In genomic region chr12:113142021-113142975, GRCm38 (mm10) we compare ENCODE assay signal across 7 mouse cellular contexts. TPM values are rescaled to one million over a fixed set of nuclear protein-coding genes. Genes with fewer than 3 reads are reported as not detected.
DNase-seq lines count a peak whose midpoint lies in the region; ATAC-seq lines count a peak whose summit lies in the region.

No protein-coding gene starts in this region.

- peaks cover 40% of the 10 kb centered on the region for H3K36me3 ChIP-seq in hindbrain, embryonic 13.5 days
- peaks cover 48% of the 10 kb centered on the region for H3K36me3 ChIP-seq in midbrain, embryonic 10.5 days

- 19% methylated on average over 15 of the region's 15 CpGs for WGBS in hindbrain, embryonic 13.5 days
- WGBS in midbrain, embryonic 10.5 days = 24% methylated on average over 15 of the region's 15 CpGs

- ATAC-seq in hindbrain, embryonic 13.5 days (ENCODE audit: low FRiP score) = no peak

- peak overlapping the region; percentile 66 for H3K4me3 ChIP-seq in hindbrain, embryonic 13.5 days
- peak overlapping the region; percentile 75 for H3K4me3 ChIP-seq in midbrain, embryonic 10.5 days

- H3K4me1 ChIP-seq in hindbrain, embryonic 13.5 days (replicated peaks) = peaks cover 73% of the 10 kb centered on the region
- peaks cover 88% of the 10 kb centered on the region for H3K4me1 ChIP-seq in midbrain, embryonic 10.5 days

- H3K27ac ChIP-seq in hindbrain, embryonic 13.5 days = peak overlapping the region; percentile 89
- peak overlapping the region; percentile 95 for H3K27ac ChIP-seq in midbrain, embryonic 10.5 days (replicated peaks)

- intact Hi-C loops in left cerebral cortex, postnatal 25 days (cut with DNase I) = no loop called here

- H3K9me3 ChIP-seq in hindbrain, embryonic 13.5 days = no peaks in the 10 kb centered on the region
- H3K9me3 ChIP-seq in midbrain, embryonic 10.5 days (replicated peaks) = no peaks in the 10 kb centered on the region

- DNase-seq in MN1 (ENCODE audit: low spot score) = peak; percentile 91
- peak; percentile 59 for DNase-seq in adrenal gland, postnatal 25 days
- DNase-seq in gastrocnemius, adult 18-20 months (ENCODE audit: low spot score) = peak; percentile 83
- DNase-seq in left cerebral cortex, postnatal 25 days (ENCODE audit: low spot score in 2 of 2) = peak; percentile 50 to 62
- peak; percentile 55 for DNase-seq in midbrain, embryonic 10.5 days (ENCODE audit: low spot score)
- DNase-seq in yolk sac, embryonic 10.5 days (ENCODE audit: low spot score) = peak; percentile 82

- H3K4me2 ChIP-seq in hindbrain, embryonic 13.5 days = peak overlapping the region; percentile 73

- H3K9ac ChIP-seq in hindbrain, embryonic 13.5 days = peak overlapping the region; percentile 82

- 0 out of 2 replicates have a peak, but pooled peaks cover 5% of the 10 kb centered on the region for H3K27me3 ChIP-seq in hindbrain, embryonic 13.5 days
- peaks cover 40% of the 10 kb centered on the region for H3K27me3 ChIP-seq in midbrain, embryonic 10.5 days (ENCODE audit: low read depth, poor library complexity, severe bottlenecking)

RNA-seq across cellular contexts. Expression of gene Crip2, which starts 2.3 kb away (rescaled TPM):
- 65.9 and 69.0 TPM in 2 replicates for total RNA-seq in adrenal gland, postnatal 25 days (2021)
- 10 to 100 TPM; 28.2 to 43.8 TPM for total RNA-seq in gastrocnemius, adult 18-20 months (2021)
- 324 and 347 TPM in 2 replicates for polyA plus RNA-seq in hindbrain, embryonic 13.5 days (2015; fragmentation: Nextera tagmentation; extraction: Ambion mirVana)
- 100 to 1,000 TPM; 160 to 161 TPM for total RNA-seq in left cerebral cortex, postnatal 25 days (2021)
- 278 and 293 TPM in 2 replicates for polyA plus RNA-seq in midbrain, embryonic 10.5 days (2016; fragmentation: Nextera tagmentation; extraction: Ambion mirVana)

RNA-seq across cellular contexts. Expression of gene Crip1, which starts 3.8 kb away (rescaled TPM):
- total RNA-seq in adrenal gland, postnatal 25 days (2021) = 28.9 and 30.2 TPM in 2 replicates
- total RNA-seq in gastrocnemius, adult 18-20 months (2021) = 100 to 1,000 TPM in 1 of 2 experiments, 10 to 100 TPM in 1; 65.3 to 100 TPM
- polyA plus RNA-seq in hindbrain, embryonic 13.5 days (2015; fragmentation: Nextera tagmentation; extraction: Ambion mirVana) = 47.1 and 48.0 TPM in 2 replicates
- 10 to 100 TPM; 12.4 to 15.2 TPM for total RNA-seq in left cerebral cortex, postnatal 25 days (2021)
- 80.0 and 96.6 TPM in 2 replicates for polyA plus RNA-seq in midbrain, embryonic 10.5 days (2016; fragmentation: Nextera tagmentation; extraction: Ambion mirVana)

RNA-seq across cellular contexts. Expression of gene Tedc1, which starts 13.9 kb away (rescaled TPM):
- total RNA-seq in adrenal gland, postnatal 25 days (2021) = 1.4 and 2.5 TPM in 2 replicates
- total RNA-seq in gastrocnemius, adult 18-20 months (2021) = not detected
- 19.9 and 20.7 TPM in 2 replicates for polyA plus RNA-seq in hindbrain, embryonic 13.5 days (2015; fragmentation: Nextera tagmentation; extraction: Ambion mirVana)
- total RNA-seq in left cerebral cortex, postnatal 25 days (2021) = 1 to 10 TPM; 1.4 to 1.8 TPM
- polyA plus RNA-seq in midbrain, embryonic 10.5 days (2016; fragmentation: Nextera tagmentation; extraction: Ambion mirVana) = 58.0 and 61.3 TPM in 2 replicates

RNA-seq across cellular contexts. Expression of gene Tmem121, which starts 43.4 kb away (rescaled TPM):
- total RNA-seq in adrenal gland, postnatal 25 days (2021) = 4.1 and 4.3 TPM in 2 replicates
- total RNA-seq in gastrocnemius, adult 18-20 months (2021) = under 1 TPM in 1 of 2 experiments, not detected in 1; 0.14 TPM
- polyA plus RNA-seq in hindbrain, embryonic 13.5 days (2015; fragmentation: Nextera tagmentation; extraction: Ambion mirVana) = 32.4 and 34.9 TPM in 2 replicates
- 10 to 100 TPM; 26.3 to 29.6 TPM for total RNA-seq in left cerebral cortex, postnatal 25 days (2021)
- 19.0 and 22.0 TPM in 2 replicates for polyA plus RNA-seq in midbrain, embryonic 10.5 days (2016; fragmentation: Nextera tagmentation; extraction: Ambion mirVana)

RNA-seq across cellular contexts. Expression of gene Mta1, which starts 44.2 kb away (rescaled TPM):
- 104 and 109 TPM in 2 replicates for total RNA-seq in adrenal gland, postnatal 25 days (2021)
- 10 to 100 TPM; 38.0 to 41.7 TPM for total RNA-seq in gastrocnemius, adult 18-20 months (2021)
- 13.7 and 16.6 TPM in 2 replicates for polyA plus RNA-seq in hindbrain, embryonic 13.5 days (2015; fragmentation: Nextera tagmentation; extraction: Ambion mirVana)
- 10 to 100 TPM; 76.7 to 82.7 TPM for total RNA-seq in left cerebral cortex, postnatal 25 days (2021)
- polyA plus RNA-seq in midbrain, embryonic 10.5 days (2016; fragmentation: Nextera tagmentation; extraction: Ambion mirVana) = 18.3 and 20.5 TPM in 2 replicates
